Mouse (Mus musculus) telencephalon, adult 2 months (tissue): ENCODE results near the gene Ifi47.

Experiments
- DNase-seq: peaks from one replicate; pipeline ENCODE4 v3.0.0-alpha.2; 2011; ENCODE audit warnings: low read depth, low spot score

Gene Ifi47

GRCm38 (mm10) chr11:49089735-49090507 is 13.5 kb downstream of the Ifi47 start:
- DNase-seq = no peak

GRCm38 (mm10) chr11:49090551-49090950 is 14.2 kb downstream of the Ifi47 start:
- DNase-seq = no peak

GRCm38 (mm10) chr11:49091171-49091570 is 14.8 kb downstream of the Ifi47 start:
- DNase-seq = no peak

- no peak for DNase-seq
Measured at GRCm38 (mm10) chr11:49092053-49092586, 15.7 kb downstream of the Ifi47 start.

- no peak for DNase-seq
Measured at GRCm38 (mm10) chr11:49092786-49093185, 16.4 kb downstream of the Ifi47 start.

- DNase-seq = no peak
Measured at GRCm38 (mm10) chr11:49093861-49094660, 17.7 kb downstream of the Ifi47 start.

- DNase-seq = no peak
Measured at GRCm38 (mm10) chr11:49095367-49095766, 19.0 kb downstream of the Ifi47 start.

GRCm38 (mm10) chr11:49100409-49100808 is 24.0 kb downstream of the Ifi47 start:
- no peak for DNase-seq

- DNase-seq = no peak
Measured at GRCm38 (mm10) chr11:49101500-49101899, 25.1 kb downstream of the Ifi47 start.

- peak; percentile 52 for DNase-seq
Measured at GRCm38 (mm10) chr11:49103047-49103693, 26.8 kb downstream of the Ifi47 start.

GRCm38 (mm10) chr11:49105752-49106151 is 29.4 kb downstream of the Ifi47 start:
- DNase-seq = no peak

GRCm38 (mm10) chr11:49107650-49108537 is 31.5 kb downstream of the Ifi47 start:
- no peak for DNase-seq

- no peak for DNase-seq
Measured at GRCm38 (mm10) chr11:49108833-49109232, 32.4 kb downstream of the Ifi47 start.

- no peak for DNase-seq
Measured at GRCm38 (mm10) chr11:49111000-49111399, 34.6 kb downstream of the Ifi47 start.

- no peak for DNase-seq
Measured at GRCm38 (mm10) chr11:49112624-49113219, 36.3 kb downstream of the Ifi47 start.

GRCm38 (mm10) chr11:49114158-49114557 is 37.8 kb downstream of the Ifi47 start:
- no peak for DNase-seq

- DNase-seq = no peak
Measured at GRCm38 (mm10) chr11:49114774-49115173, 38.4 kb downstream of the Ifi47 start, which contains the start of gene Olfr1396. TSS of gene Olfr1396 (minus strand) at chr11:49114874.

GRCm38 (mm10) chr11:49119635-49120034 is 43.2 kb downstream of the Ifi47 start:
- no peak for DNase-seq

GRCm38 (mm10) chr11:49124169-49124568 is 47.8 kb downstream of the Ifi47 start:
- DNase-seq = no peak

- no peak for DNase-seq
Measured at GRCm38 (mm10) chr11:49141974-49142373, 65.6 kb downstream of the Ifi47 start, which contains the start of gene Olfr1395. TSS of gene Olfr1395 (plus strand) at chr11:49142274.
